Mouse (Mus musculus): ENCODE measurements around the gene Aqp1.
A peak's percentile ranks its signal among the peaks of the same experiment; 100 is the strongest.

The Aqp1 gene

DNA sequence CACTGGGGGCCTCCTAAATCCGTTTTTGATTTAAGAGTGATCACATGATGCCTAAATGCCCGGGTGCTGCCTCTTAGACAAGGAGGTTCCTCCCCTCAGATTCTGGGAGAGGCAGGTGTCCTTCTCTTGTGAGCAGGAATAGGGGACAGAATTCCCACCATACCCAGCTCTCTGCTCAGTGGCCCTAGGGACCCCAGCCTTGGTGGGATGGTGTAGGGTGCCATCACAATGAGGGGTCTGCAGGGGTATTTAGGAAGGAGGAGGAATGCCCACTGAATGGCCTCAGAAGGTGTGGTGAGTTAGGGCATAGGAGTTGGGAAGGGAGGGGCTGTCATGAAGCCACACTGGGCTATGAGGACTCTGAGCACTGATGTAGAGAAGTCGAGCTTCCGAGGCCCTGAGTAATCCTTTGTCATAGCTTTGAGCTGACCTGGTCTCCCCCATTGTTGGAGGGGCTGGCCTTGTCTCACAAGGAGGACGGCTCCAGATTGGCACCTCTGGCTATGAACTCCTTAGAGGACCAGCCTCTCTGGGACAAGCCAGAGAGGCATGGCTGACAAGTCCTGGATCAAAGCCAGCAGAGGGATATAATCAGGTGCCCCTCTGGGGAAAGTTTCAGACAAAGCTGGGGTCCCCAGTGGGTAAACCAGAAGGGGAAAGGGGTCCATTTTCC lies 4.0 kb upstream of the Aqp1 start:
- no peak for DNase-seq

DNA sequence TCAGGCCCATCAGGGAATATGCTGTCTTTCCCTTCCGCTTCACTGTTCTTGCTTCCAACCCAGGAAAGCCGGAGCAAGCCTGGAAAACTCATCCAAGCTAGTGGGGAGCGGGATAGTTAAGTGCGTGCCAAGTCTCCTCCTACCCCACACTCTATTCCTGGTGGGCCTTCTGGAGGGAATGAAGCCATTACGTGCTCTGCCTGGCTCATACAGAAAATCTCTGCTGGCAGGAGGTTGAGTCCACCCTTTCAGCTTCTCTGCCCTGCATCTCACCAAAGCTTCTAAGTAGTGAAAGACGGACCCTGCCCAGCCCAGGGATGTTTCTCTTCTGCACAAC lies 3.5 kb upstream of the Aqp1 start:
- no peak for DNase-seq

DNA sequence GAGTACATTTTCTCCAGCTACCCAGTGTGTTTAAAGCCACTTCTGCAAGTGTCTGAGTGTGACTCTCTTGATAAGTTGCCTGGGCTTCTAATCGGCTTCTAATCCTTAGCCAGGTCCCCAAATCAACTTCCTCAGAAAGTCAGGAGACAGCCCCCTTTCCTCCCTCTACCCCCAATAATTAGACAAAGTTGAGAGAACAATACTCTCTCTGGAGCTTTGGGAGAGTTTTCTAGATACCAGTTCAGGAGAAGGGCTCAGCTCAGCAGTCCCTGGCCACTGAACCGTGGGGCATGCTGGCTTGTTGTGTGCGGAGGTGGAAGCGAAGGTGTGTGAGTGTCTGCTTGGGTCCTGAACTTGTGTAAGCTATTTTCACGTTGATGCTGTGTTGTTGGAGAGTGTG lies 1.0 kb downstream of the Aqp1 start:
- DNase-seq: no peak

DNA sequence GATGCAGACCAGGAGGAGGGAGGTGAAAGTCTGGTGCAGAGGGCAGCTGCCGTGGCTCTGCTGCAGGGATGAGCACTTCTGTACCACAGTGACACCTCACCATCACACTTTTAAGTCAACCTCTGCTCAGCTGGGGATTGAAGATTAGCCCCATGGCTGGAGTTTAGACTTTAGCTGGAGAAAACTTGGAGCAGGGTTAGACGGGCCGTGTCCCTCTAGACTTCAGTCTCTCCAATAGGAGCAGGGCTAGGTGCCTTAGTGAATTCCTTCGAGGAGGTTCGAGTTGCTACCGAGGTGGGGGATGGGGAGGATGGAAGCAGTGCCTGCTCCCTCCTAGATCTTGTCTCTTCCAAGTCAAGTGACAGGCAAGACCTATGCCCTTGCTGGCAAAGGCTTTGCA lies 1.8 kb downstream of the Aqp1 start:
- DNase-seq: no peak

DNA sequence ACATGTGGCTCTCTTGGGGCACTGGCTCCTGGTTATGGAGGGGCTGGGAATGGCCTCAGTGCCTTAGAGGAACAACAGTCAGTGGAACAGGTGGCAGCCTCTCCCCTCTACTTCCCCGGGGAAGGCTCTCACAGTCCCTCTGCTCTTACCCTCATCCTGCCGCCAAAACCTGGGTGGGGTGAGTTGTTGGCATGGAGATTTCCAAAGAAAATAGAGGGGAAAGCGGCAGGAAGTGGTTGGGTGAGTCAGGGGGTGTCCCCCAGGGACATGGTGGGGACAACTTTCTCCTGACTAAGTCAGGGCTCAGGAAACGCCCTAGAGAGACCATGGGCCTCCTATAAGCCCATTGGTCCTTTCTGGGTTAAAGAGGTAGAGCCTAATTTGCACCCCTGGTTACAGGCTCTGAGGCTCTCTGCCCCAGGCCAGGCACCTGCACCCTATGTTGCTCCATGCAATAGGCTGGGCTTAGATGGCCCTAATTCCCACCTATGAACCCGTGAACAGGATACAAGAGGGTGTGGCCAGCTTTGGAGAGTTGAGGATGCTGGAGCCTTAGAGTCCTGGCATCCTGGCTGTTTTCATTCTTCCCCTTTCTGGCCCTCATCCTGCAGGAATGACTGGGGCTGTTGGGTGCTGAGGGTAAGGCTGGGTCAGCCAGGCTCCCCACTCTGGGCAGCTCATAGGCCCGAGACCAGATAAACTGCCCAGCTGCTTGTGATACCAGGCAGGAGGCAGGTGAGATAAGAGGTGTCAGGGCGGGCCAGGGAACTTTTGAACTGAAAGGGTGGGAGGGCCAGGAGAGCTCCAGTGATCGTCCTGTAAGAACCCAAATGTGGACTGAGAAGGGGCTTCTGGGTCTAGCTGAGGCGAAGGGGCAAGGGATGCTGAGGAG lies 2.9 kb downstream of the Aqp1 start:
- no peak for DNase-seq

DNA sequence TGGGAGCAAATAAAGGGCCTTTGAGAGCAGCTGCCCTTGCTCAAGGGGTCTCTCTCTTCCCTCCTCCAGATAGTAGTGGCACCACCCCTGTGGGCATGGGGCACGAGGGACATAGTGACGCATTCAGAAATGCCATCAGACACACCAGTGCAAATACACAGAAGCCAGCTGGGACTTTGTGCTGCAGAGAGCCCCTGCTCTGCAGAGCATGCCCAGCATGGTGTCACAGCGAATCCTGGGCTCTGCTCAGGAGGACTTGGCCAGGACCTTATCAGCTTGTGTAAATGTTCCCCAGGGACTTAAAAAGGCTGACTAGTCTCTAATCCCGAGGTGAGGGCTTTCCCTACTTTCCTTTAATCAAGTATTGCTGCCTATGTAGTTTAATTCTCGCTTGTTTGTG lies 5.5 kb downstream of the Aqp1 start:
- DNase-seq: peak; percentile 58

DNA sequence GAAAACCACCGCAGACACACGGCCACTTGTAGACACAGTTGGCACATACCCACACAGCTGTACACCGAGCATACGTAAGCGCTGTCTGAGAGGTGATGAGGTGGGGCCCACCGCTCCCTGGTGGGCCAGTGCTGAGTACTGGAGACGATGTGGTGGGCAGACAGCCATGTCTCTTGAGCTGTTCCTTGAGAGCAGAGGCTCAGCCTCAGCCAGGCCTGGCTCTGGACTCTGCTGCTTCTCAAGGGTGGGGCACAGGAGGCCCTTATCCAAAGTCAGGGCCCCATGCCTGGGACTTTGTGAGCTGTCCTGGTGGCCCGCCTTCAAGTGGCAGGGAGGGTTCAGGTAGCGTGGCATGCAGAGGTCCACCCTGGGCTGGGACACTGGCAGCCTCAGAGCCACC lies 6.1 kb downstream of the Aqp1 start:
- DNase-seq: peak; percentile 53

DNA sequence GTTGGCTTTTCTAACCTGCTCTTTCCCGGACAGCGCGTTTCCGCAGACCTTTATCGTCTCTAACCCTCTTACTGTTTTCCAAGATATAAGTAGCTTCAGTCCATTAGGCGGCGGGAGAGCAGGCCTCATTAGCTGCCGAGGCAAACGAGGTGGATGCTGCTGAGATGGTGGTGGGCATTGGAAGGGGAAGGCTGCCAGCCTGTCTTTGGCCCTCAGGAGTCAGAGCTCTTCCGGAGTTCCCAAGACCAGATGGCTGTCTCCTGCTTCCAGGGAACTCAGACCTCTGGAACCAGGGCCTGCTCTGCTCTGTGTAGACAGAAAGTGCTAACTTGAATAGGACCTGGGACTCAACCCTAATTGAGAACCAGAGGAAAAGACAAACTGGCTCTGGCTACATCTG lies 7.2 kb downstream of the Aqp1 start:
- no peak for DNase-seq

DNA sequence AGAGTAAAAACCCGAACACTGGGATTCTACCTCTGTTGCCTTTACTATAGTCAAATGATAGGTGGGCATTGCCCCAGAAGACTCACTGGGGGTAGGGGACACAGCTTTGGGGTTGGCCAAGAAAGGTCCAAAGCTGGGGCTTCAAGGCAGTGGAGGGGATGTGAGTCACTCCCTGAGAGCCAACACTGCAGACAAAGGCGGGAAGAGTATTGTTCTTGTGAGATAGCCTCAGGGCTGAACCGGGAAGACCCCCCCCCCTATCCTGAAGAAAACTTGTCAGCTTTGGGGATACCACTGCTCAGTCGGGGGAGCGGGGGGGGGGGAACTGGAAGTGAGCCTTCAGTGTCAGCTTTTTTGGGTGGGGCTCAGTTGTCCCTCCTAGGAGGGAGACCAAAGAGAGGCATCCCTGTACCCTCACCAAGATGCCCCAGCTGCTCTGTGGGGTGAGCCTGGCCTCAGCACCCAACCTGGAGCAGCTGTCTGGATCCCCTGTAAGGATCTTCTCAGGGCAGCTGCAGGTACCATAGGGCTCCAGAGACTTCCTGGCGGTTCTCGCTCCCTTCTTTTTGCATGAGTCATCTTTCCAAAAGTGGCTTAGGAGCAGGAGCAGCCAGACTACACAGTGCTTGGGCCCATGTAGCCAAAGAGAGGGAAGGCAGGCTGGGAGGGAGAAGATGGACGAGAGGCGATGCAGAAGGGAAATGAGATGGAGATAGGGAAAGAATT lies 8.2 kb downstream of the Aqp1 start:
- no peak for DNase-seq

DNA sequence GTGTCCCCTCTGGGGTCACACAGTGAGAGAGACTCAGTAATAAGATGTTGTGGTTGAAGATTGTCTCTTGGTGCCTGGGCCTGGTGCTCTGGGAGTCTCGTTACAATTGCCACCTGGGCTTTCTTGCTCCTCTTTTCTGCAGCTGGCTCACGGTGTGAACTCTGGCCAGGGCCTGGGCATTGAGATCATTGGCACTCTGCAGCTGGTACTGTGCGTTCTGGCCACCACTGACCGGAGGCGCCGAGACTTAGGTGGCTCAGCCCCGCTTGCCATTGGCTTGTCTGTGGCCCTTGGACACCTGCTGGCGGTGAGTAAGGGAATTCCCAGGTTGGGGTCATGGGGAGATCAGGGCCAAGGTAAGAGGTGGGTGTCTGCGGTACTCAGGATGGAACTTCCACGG lies 9.0 kb downstream of the Aqp1 start:
- no peak for DNase-seq

DNA sequence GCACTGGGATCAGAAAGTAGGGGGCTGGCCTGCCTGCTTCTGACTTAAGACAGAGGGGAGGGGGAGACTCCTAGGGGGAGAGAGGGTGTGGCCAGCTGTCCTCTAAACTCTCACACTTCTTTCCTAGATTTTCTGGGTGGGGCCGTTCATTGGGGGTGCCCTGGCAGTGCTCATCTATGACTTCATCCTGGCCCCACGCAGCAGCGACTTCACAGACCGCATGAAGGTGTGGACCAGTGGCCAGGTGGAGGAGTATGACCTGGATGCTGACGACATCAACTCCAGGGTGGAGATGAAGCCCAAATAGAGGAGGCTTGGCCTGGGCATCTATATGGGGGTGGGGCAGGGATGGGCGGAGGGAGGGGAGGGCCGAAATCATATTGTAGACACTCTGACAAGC lies 10.3 kb downstream of the Aqp1 start:
- DNase-seq: no peak

DNA sequence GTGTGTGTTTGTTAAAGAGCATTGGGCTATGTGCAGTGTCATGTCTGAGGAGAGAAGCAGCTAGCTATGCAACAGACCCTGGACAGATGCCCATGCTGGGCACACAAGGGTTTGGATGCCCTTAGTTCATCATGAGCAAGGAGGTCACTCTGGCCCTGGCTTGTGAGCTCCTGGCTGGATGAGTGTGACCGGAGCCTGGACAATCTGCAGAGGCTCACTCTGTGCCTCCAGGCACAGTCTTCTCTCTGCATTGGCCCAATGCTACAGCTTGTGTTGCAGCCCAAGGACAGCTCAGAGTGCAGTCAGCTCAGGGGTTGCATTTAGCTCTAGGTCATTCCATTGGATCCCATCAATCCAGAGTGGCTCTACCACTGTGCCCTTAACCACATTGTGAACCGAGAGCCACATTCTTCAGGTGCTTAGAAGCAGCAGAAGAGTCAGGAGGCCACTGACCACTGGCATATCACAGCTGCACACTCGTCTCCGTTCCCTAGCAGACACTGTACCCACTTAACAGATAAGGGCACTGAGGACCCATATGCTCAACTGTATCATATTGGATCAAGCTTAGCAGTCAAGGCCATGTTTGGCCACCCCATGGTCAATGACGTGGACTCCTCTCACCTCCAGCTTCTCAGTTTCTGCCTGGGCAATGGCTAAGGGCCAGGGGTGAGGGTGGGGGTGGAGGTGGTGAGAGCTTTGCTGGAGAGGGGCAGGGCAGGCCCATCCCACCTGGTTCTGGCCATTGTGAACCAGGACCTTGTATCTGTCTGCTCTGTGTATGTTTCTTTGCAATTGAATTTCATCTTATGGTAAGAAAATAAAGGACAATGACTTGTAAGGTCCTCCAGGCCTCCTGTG lies 11.7 kb downstream of the Aqp1 start:
- DNase-seq: no peak

DNA sequence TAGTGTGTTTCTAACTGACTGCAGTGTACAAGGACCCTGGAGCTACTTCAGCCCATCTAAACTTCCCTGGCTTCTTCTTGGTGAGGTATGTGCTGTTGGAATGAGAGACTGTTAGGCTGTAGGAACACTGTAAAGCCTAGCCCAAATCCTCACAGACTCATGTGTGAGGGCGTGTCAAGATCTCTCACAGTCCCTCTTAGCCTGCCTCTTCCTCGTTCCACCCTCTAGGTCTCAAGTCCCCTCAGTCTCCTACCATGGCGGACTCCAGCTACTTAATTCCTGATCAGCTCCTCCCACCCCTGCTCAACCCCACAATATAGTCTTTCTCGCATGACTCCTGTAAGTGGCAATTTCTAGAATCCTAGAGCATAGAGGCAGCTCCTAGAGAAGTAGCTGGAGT lies 13.0 kb downstream of the Aqp1 start:
- no peak for DNase-seq

DNA sequence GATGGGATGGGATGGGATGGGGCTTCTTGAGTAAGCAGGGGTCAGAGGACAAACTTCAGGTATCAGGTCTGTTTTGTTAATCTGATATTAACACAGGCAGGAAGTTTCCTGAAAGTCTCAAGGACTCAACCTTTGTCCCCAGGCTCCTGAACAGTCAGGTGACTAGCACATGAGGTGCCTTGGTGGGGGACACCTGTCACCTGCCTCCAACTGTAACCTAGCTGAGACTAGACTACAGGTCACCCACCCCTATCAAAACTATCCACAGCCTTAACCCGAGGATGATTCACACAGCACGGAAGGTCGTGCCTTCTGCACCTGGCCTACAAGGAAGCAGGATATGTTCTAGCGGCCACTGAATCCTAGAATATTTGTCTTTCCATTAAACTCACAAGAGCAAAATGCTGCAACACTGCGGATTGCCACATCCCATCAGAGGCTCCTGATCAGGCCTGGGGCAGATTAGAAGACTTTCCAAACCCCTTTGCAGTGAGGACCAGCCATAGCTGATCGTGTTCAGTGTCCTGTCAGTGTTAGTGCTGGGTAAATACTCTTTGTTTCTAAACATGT lies 14.2 kb downstream of the Aqp1 start:
- no peak for DNase-seq

DNA sequence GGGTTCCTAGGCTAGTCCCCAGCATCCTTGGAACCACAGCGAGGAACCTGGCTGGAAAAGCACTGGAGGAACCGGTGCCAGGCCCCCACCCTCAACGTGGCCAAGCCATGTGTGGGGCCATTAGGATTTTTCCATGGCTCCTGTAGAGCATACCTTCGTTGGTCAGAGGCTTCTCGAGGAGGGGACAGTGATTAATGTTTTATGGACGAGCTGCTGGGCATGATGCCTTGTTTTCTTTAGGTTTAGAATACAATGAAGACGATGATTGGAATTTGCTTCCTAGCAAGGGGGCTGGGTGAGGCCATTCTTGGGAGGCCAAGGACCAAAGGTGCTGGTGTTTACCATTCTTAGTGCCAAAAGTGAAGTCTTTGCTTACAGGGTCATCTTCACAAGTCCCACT lies 15.5 kb downstream of the Aqp1 start:
- no peak for DNase-seq

DNA sequence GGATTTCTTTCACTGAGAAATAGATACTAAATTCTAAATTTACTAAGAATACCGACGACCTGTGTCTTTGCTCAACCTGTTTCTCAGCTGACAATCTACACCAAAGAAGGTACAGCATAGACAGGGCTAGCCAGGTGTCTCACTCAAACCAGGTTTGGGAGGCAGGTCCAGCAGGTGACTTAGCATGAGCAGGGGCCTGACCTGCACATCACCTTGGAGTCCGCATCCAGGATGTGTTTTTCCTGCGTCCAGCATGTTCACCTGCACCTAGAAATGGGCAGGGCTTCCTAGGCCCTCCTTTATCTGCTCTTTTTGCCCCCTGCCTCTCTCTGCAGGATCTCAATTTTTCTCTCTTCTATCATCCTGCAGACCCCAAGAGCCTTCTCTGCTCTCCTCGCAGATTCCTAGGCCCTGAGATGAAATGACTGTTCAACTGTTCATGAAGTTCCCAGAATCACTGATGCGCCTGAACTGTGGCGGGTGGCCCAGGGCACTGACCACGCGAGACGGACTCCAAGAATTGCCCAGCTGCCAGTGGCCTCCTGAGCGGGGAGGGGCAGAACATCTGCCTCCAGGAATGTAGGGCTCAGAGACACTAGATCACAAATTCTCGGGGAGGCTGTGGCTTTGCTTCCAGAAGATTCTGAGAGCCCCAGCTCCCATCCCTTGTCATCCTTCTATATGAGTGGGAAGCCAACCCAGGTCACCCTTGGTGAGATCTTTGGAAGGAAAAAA lies 17.6 kb downstream of the Aqp1 start:
- no peak for DNase-seq

DNA sequence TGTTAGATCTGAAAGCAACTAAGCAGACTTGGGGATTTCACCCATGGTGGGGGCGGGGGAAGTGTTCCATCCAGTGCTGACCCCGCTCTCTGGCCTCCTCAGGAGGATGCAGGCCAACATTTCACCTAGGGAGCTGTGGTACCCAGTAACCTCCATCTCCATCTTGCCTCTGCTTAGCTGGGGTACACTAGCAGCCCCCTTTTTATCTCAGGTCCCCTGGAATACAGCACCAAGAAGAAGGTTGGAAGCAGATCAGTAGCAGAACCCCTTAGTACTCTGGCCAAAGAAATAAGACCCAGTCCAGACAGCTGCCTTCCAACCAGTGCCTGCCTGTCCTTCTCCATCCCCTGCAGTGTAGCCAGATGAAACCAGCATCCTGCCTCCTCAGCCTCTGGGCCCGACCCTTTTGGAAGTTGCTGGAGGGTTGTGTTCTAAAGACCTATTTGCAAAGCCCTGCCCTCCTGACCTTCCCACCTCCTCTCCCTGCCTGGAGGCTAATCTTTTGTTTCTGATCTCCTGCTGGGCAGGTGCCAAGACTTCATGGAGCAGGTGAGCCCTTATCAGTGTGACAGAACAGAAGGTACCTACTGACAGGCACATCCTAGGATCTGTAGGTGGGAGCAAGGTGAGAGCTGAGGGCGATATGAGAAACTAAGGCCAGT lies 18.4 kb downstream of the Aqp1 start:
- no peak for DNase-seq

DNA sequence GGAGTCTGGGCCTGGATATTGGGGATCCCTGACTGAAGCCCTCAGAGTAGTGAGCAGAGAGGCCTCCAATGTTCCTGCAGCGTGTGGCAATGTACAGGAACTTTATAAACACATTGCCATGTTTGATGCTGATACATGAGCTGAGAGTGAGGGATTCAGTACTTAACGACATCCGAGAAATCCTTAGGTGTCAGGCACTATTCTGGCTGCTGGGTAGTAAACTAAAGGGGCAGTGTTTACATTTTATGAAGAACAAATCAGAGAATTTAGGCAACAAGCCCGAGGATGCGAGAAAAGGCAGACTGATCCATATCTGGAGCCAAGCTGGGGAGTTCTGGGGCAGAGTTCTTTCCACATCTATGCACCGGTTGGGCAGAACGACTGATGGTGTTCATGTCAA lies 19.3 kb downstream of the Aqp1 start:
- DNase-seq: no peak

DNA sequence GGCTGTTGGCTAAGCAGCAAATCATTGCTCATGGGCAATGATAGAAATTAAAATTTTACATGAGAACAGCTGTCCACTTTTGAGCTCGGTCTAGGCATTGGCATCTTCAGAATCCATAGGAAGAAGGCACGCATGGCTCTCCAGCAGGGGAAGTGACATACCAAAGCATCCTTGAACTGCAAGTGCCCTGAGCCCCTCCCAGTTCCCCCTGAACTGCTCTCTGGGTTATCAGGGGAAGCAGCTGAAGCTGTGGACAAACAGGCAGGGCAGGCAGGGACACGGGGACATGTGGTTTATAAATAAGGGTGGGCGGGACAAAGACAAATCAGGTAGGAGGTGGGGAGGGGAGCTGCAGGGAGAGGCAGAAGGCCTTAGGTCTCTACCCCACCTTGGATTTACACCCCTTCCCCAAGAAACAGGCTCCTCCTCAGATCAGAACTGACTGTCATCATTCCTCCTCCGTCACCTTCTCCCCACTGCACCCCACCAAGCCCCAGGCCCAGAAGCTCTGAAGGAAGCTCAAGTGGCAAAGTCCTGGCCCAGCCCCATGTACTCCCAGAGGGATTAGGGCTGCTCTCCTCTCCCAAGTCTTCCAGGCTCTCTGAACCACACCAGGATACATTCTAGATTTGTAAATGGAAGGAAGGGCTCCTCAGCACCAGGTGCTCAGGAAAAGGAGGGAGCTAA lies 19.9 kb downstream of the Aqp1 start:
- peak; percentile 30 for DNase-seq

DNA sequence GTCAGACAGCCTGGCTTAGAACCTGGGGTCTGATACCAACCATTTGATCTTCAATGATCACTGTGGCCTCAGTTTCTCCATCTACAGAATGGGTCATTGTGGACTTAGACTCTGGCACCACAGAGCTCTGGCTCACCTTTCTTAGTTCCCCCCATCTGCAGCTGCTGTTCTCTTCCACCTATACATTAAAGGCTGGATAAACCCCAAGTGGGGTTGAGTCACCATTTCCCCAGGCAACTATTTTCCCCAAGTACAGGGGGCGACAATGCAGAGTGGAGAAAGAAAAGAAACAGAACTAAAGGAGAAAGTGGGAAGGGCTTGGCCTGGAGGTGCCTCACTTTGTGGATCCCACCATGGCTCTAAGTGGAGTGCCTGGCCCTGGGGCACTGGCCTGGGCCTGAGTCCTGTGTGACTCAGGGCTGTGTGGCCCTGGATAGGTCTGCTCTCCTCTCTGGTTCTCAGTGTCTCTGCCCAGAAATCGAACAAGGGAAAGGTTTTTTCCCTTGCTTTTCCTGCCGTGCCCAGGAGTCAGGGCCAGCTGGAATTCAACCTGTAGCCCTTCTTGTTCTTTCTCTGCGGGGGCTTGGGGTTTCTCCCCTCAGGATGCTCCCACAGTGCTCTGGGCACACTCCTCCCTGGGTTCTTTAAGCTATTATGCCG lies 20.9 kb downstream of the Aqp1 start:
- no peak for DNase-seq
